Mouse (Mus musculus): ENCODE measurements at regions not wholly inside any gene's neighbourhood (a gene's known extent, or its start where the extent isn't known, plus 50 kb on each side); places are given as distances from the start of the nearest gene placed in this dataset.

DNA sequence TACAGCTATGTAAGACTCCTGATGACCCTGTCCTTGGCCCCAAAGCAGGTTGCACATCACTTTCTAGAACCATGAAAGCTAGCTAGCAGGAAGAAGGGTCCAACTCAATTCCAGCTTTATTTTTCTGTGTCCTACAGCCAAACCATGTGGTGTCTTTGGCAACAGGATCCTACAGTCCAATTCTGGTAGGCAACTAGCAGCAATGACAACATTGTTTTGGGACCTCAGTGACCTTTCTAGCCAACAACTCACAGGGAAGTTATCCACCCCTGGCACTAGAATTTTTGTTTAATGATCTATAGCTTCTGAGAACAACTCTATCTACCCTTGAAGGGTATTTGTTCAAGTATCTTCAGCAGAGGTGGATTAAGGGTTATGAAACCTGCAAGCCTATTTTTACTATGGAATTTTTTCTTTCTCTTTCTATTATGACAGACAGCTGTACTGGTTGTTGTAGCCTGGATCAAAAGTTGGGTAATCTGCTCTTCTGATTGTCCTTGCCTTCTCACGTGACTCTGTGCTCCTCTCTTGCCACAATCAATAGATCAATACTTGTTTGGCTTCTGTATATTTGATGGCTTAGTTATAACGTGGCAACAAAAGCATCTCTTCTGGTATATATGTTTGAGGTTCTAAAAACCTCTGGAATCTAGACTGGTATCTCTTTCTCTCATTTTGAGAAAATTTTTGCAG is 82.2 kb upstream of the Adra1d start:
- no peak for ATAC-seq (ENCODE audit: low FRiP score, low TSS enrichment)

DNA sequence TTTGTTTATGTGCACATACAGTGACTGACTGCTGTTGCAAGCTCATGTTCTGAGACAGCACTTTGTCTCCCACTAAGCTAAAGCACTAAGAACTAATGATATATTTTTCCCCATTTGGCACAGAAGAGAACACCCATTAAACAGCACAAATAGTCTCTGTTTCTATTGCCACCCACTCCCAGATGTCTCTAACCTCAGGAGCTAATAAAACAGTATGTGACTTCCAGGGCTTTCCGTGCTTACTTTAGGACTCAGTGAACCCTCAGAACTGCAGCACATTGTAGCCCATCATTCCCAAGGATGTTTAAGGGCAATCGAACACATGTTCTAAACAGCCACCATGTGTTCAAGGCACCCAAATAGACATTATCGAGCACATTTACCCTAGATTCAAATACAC is 80.4 kb upstream of the Adra1d start:
- no peak overlapping the region for H3K4me3 ChIP-seq (ENCODE audit: low read length)
- no peak for ATAC-seq (ENCODE audit: low FRiP score, low TSS enrichment)
- no peaks in the 10 kb centered on the region for H3K4me1 ChIP-seq (ENCODE audit: control insufficient read depth, insufficient read depth, low read length)
- H3K9me3 ChIP-seq (ENCODE audit: control insufficient read depth, low read length): no peaks in the 10 kb centered on the region
- no peak overlapping the region for H3K9ac ChIP-seq (ENCODE audit: low read depth, low read length)
- H3K4me2 ChIP-seq (replicated peaks; ENCODE audit: low read depth, low read length): no peak overlapping the region
- WGBS: 71% methylated on average over 3 of the region's 3 CpGs
- H3K27ac ChIP-seq (ENCODE audit: low read depth, low read length): no peak overlapping the region
- no peaks in the 10 kb centered on the region for H3K27me3 ChIP-seq (ENCODE audit: control insufficient read depth, insufficient read depth, low read length)
- H3K36me3 ChIP-seq (ENCODE audit: control insufficient read depth, insufficient read depth, low read length): no peaks in the 10 kb centered on the region

More for the DNA sequence above, 82.2 kb upstream of the Adra1d start:
- Histone ChIP-seq H3K27me3 (ENCODE audit: control insufficient read depth, insufficient read depth, low read length) (no peaks in the 10 kb centered on the region), H3K36me3 (ENCODE audit: control insufficient read depth, insufficient read depth, low read length) (no peaks in the 10 kb centered on the region), H3K4me3 (ENCODE audit: low read length) (no peak overlapping the region), H3K4me1 (ENCODE audit: control insufficient read depth, insufficient read depth, low read length) (no peaks in the 10 kb centered on the region), H3K4me2 (replicated peaks; ENCODE audit: low read depth, low read length) (no peak overlapping the region), H3K9ac (ENCODE audit: low read depth, low read length) (no peak overlapping the region), H3K9me3 (ENCODE audit: control insufficient read depth, low read length) (no peaks in the 10 kb centered on the region), H3K27ac (ENCODE audit: low read depth, low read length) (no peak overlapping the region)
- 83% methylated on average over 2 of the region's 2 CpGs for WGBS

DNA sequence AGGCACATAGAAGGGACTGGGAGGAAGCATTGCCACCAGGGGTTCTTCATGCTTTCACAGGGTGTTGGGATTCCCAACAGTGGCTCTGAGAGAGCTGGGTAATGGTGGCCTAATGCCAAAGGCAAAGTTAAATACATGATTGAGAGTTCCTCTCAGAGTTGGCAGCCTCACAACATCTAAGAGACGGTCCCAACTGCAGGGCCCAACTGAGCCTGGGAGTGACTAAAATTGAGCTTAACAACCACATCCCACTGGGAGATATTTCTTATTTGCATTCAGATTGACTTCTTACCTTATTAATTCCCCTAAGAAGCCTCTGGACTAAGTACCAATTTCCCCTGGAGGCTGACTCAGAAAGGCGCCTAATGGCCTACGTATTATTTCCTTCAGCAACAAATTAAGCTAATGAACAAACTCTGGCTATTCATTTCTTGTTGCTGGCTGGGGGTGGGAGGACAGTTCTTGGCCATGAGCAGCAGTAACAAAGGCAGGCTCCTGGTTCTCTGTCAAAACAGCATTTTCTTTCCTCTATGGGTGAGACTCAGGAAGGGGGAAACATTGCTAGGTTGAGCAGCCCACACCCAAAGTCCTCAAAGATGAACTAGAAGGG is 77.0 kb upstream of the Adra1d start:
- no peaks in the 10 kb centered on the region for H3K27me3 ChIP-seq (ENCODE audit: control insufficient read depth, insufficient read depth, low read length)
- no peaks in the 10 kb centered on the region for H3K36me3 ChIP-seq (ENCODE audit: control insufficient read depth, insufficient read depth, low read length)
- H3K9ac ChIP-seq (ENCODE audit: low read depth, low read length): no peak overlapping the region
- no peak overlapping the region for H3K4me2 ChIP-seq (replicated peaks; ENCODE audit: low read depth, low read length)
- H3K27ac ChIP-seq (ENCODE audit: low read depth, low read length): no peak overlapping the region
- WGBS: 77% methylated on average over 3 of the region's 3 CpGs
- ATAC-seq (ENCODE audit: low FRiP score, low TSS enrichment): no peak
- no peak overlapping the region for H3K4me3 ChIP-seq (ENCODE audit: low read length)
- H3K9me3 ChIP-seq (ENCODE audit: control insufficient read depth, low read length): no peaks in the 10 kb centered on the region
- no peaks in the 10 kb centered on the region for H3K4me1 ChIP-seq (ENCODE audit: control insufficient read depth, insufficient read depth, low read length)

DNA sequence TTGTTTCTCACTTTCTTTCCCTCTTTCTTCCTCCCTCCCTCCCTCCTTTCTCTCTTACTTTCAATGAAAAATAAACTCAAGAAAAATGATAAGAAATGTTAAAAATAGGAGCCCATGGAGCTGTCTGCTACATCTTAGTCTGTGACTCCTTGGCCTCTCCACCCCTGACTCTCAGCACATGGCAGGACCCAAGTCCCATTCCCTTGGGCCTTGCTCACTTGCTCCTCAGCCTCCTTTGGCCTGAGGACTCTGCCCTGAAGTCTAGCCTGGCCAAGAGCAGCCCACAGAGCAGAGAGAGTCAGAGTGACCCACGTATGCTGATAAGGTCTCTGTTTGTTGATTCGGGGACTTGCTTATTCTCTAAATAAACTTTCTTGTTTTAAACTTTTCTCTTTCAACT is 73.7 kb upstream of the Adra1d start:
- no peaks in the 10 kb centered on the region for H3K9me3 ChIP-seq (ENCODE audit: control insufficient read depth, low read length)
- H3K36me3 ChIP-seq (ENCODE audit: control insufficient read depth, insufficient read depth, low read length): no peaks in the 10 kb centered on the region
- no peak for ATAC-seq (ENCODE audit: low FRiP score, low TSS enrichment)
- no peaks in the 10 kb centered on the region for H3K4me1 ChIP-seq (ENCODE audit: control insufficient read depth, insufficient read depth, low read length)
- 83% methylated on average over 2 of the region's 2 CpGs for WGBS
- H3K9ac ChIP-seq (ENCODE audit: low read depth, low read length): no peak overlapping the region
- no peak overlapping the region for H3K4me3 ChIP-seq (ENCODE audit: low read length)
- no peaks in the 10 kb centered on the region for H3K27me3 ChIP-seq (ENCODE audit: control insufficient read depth, insufficient read depth, low read length)
- no peak overlapping the region for H3K27ac ChIP-seq (ENCODE audit: low read depth, low read length)
- no peak overlapping the region for H3K4me2 ChIP-seq (replicated peaks; ENCODE audit: low read depth, low read length)

DNA sequence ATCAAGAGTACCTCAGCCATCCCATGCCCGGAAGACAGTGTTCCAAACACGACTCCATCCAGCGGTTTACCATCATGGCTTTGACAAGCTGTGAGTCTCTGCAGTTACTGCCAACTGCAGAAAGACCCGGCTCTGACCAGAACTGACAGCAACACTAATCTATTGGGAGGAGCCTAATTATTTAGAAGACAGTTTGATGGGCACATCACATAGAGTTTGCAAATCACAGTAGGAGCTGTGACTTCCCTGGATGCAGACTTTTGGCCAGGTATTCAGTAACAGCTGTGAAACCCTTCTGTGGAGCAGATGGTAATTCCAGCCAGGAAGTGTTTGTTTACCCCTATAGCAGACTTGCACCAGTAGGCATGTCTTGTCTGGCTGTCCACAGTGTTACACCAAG is 55.8 kb upstream of the Adra1d start:
- no peaks in the 10 kb centered on the region for H3K9me3 ChIP-seq (ENCODE audit: control insufficient read depth, low read length)
- no peak overlapping the region for H3K27ac ChIP-seq (ENCODE audit: low read depth, low read length)
- H3K4me3 ChIP-seq (ENCODE audit: low read length): no peak overlapping the region
- H3K27me3 ChIP-seq (ENCODE audit: control insufficient read depth, insufficient read depth, low read length): no peaks in the 10 kb centered on the region
- H3K4me1 ChIP-seq (ENCODE audit: control insufficient read depth, insufficient read depth, low read length): no peaks in the 10 kb centered on the region
- no peak overlapping the region for H3K9ac ChIP-seq (ENCODE audit: low read depth, low read length)
- no peak for ATAC-seq (ENCODE audit: low FRiP score, low TSS enrichment)
- H3K36me3 ChIP-seq (ENCODE audit: control insufficient read depth, insufficient read depth, low read length): no peaks in the 10 kb centered on the region
- 72% methylated on average over 4 of the region's 4 CpGs for WGBS
- H3K4me2 ChIP-seq (replicated peaks; ENCODE audit: low read depth, low read length): no peak overlapping the region

DNA sequence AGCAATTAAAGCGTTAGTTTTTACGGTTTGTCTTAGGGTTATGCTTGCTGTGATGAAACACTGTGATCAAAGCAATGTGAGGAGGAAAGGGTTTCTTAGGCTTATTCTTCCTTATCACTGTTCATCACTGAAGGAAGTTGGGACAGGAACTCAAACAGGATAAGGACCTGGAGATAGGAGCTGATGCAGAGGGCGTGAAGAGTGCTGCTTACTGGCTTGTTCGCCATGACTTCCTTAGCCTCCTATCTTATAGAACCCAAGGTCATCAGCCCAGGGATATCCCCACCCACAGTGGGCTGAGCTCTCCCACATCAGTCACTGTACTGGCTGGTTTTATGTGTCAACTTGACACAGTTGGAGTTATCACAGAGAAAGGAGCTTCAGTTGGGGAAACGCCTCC is 50.4 kb upstream of the Adra1d start:
- H3K4me2 ChIP-seq (replicated peaks; ENCODE audit: low read depth, low read length): no peak overlapping the region
- H3K9ac ChIP-seq (ENCODE audit: low read depth, low read length): no peak overlapping the region
- no peaks in the 10 kb centered on the region for H3K4me1 ChIP-seq (ENCODE audit: control insufficient read depth, insufficient read depth, low read length)
- no peaks in the 10 kb centered on the region for H3K27me3 ChIP-seq (ENCODE audit: control insufficient read depth, insufficient read depth, low read length)
- H3K27ac ChIP-seq (ENCODE audit: low read depth, low read length): no peak overlapping the region
- no peak overlapping the region for H3K4me3 ChIP-seq (ENCODE audit: low read length)
- no peaks in the 10 kb centered on the region for H3K9me3 ChIP-seq (ENCODE audit: control insufficient read depth, low read length)
- WGBS: 60% methylated on average over 5 of the region's 5 CpGs
- no peaks in the 10 kb centered on the region for H3K36me3 ChIP-seq (ENCODE audit: control insufficient read depth, insufficient read depth, low read length)
- no peak for ATAC-seq (ENCODE audit: low FRiP score, low TSS enrichment)

Measured in kidney, embryonic 14.5 days (tissue).